18 mouse cellular contexts compared by ENCODE assay signal in genomic region chr6:143084314-143085025, GRCm38 (mm10). TPM values are rescaled to one million over a fixed set of nuclear protein-coding genes. Genes with fewer than 3 reads are reported as not detected.
DNase-seq lines count a peak whose midpoint lies in the region; ATAC-seq and TF ChIP-seq lines count a peak whose summit lies in the region.
"Had no signal": no experiment of that assay in that cellular context is flagged by ENCODE, and none has a peak within 500 bp of the region (broad histone marks: within the 10 kb centered on the region; RNA-seq: fewer than 3 reads in every experiment).

No protein-coding gene starts in this region.

- H3K36me3 ChIP-seq in thymus, adult 2 months (ENCODE audit: control insufficient read depth, insufficient read depth, low read length): peaks cover 42% of the 10 kb centered on the region
- peaks cover 45% of the 10 kb centered on the region for H3K36me3 ChIP-seq in kidney, embryonic 16.5 days (ENCODE audit: insufficient read depth, low read length)

- no peaks in the 10 kb centered on the region for H3K9me3 ChIP-seq in kidney, embryonic 16.5 days (ENCODE audit: low read length)
- H3K9me3 ChIP-seq: forebrain, embryonic 12.5 days; hindbrain, embryonic 10.5 days; midbrain, embryonic 13.5 days; neural tube, embryonic 15.5 days had no signal

- no peak overlapping the region for H3K9ac ChIP-seq in kidney, embryonic 16.5 days (replicated peaks; ENCODE audit: low read length)
- H3K9ac ChIP-seq: forebrain, embryonic 12.5 days; liver, postnatal 0 days; midbrain, embryonic 13.5 days; neural tube, embryonic 15.5 days had no signal

- H3K4me2 ChIP-seq in kidney, embryonic 16.5 days (replicated peaks; ENCODE audit: low read depth, low read length): no peak overlapping the region
- H3K4me2 ChIP-seq: forebrain, embryonic 12.5 days; midbrain, embryonic 13.5 days; neural tube, embryonic 15.5 days had no signal

- H3K27me3 ChIP-seq in thymus, adult 2 months (ENCODE audit: control insufficient read depth, insufficient read depth, low read length): no peaks in the 10 kb centered on the region
- no peaks in the 10 kb centered on the region for H3K27me3 ChIP-seq in kidney, embryonic 16.5 days (ENCODE audit: insufficient read depth, low read length)
- H3K27me3 ChIP-seq: forebrain, embryonic 12.5 days; midbrain, embryonic 13.5 days; neural tube, embryonic 15.5 days had no signal

- no peak for TF ChIP-seq CTCF in thymus, adult 2 months (IDR thresholded peaks at IDR 0.05; ENCODE audit: borderline replicate concordance, control insufficient read depth, extremely low read depth, insufficient read depth, low read length, poor library complexity)

- no peak for ATAC-seq in frontal cortex, adult (ENCODE audit: low TSS enrichment)
- ATAC-seq in kidney, embryonic 16.5 days (ENCODE audit: low FRiP score, low TSS enrichment): no peak
- ATAC-seq: inflammation-experienced regulatory T-cells, adult 6 months; liver, postnatal 0 days; midbrain, embryonic 13.5 days had no signal

- WGBS in thymus, adult 2 months: 60% methylated on average over 2 of the region's 2 CpGs
- 98% methylated on average over 2 of the region's 2 CpGs for WGBS in kidney, embryonic 16.5 days

- H3K4me3 ChIP-seq in thymus, adult 2 months (ENCODE audit: control insufficient read depth, insufficient read depth, low read length): no peak overlapping the region
- no peak overlapping the region for H3K4me3 ChIP-seq in kidney, embryonic 16.5 days (ENCODE audit: low read length)
- H3K4me3 ChIP-seq: forebrain, embryonic 12.5 days; hindbrain, embryonic 10.5 days; midbrain, embryonic 13.5 days; myocyte; neural tube, embryonic 15.5 days had no signal

- peak; percentile 31 for DNase-seq in thymus, postnatal 0 days (ENCODE audit: low spot score)
- DNase-seq in thymus, adult 2 months: no peak
- DNase-seq in ZHBTc4 (ENCODE audit: low read depth, low spot score): peak; percentile 71
- peak; percentile 52 to 66 for DNase-seq in cerebellum, postnatal 25 days
- DNase-seq in kidney, adult 8-10 months: no peak
- DNase-seq: gastrocnemius, postnatal 36 days; kidney, adult 9 months; liver; liver, postnatal 0 days; lung, postnatal 4 days had no signal

- H3K4me1 ChIP-seq in thymus, adult 2 months (replicated peaks; ENCODE audit: control insufficient read depth, insufficient read depth, low read length): peaks cover 4% of the 10 kb centered on the region
- no peaks in the 10 kb centered on the region for H3K4me1 ChIP-seq in kidney, embryonic 16.5 days (ENCODE audit: insufficient read depth, low read length)
- H3K4me1 ChIP-seq: forebrain, embryonic 12.5 days; hindbrain, embryonic 10.5 days; midbrain, embryonic 13.5 days; neural tube, embryonic 15.5 days had no signal

- no peak for TF ChIP-seq POLR2A in thymus, adult 2 months (IDR thresholded peaks at IDR 0.05; ENCODE audit: control insufficient read depth, extremely low read depth, insufficient read depth, low read length, poor library complexity)

- H3K27ac ChIP-seq in thymus, adult 2 months (ENCODE audit: control insufficient read depth, insufficient read depth, low read length): no peak overlapping the region
- H3K27ac ChIP-seq in kidney, embryonic 16.5 days (ENCODE audit: low read length): no peak overlapping the region
- H3K27ac ChIP-seq: forebrain, embryonic 12.5 days; hindbrain, embryonic 10.5 days; midbrain, embryonic 13.5 days; neural tube, embryonic 15.5 days had no signal

RNA-seq across cellular contexts. Expression of gene C2cd5, which starts 15.5 kb away (rescaled TPM):
- 22.7 and 29.0 TPM in 2 replicates for polyA plus RNA-seq in thymus, postnatal 0 days (2015; fragmentation: Nextera tagmentation; extraction: Ambion mirVana)
- polyA plus RNA-seq in thymus, adult 2 months (2012; rRNA removed): 34.9 and 36.2 TPM in 2 replicates
- polyA plus RNA-seq in kidney, embryonic 16.5 days (2015; fragmentation: Nextera tagmentation; extraction: Ambion mirVana): 35.3 and 40.3 TPM in 2 replicates

Comparison
In these comparisons a context has a peak if more than half of its experiments do, and no peak if none do; other contexts are left out.
1. DNase-seq: peak in thymus, postnatal 0 days (single experiment), ZHBTc4 (single experiment) and cerebellum, postnatal 25 days (2 of 2); none in thymus, adult 2 months (single experiment) and kidney, adult 8-10 months (0 of 2).